Mouse (Mus musculus) CD8-positive naive resting alpha-beta T cell, adult 2 months (primary cell): ENCODE results near the gene Wdr1.
A peak's percentile ranks its signal among the peaks of the same experiment; 100 is the strongest.

Source experiments
- DNase-seq, 2 experiments: peaks; one replicate each; pipeline ENCODE4 v3.0.0; 2022; ENCODE audit warnings: low read depth in 2 of 2, low spot score in 2 of 2

Wdr1 gene

DNA sequence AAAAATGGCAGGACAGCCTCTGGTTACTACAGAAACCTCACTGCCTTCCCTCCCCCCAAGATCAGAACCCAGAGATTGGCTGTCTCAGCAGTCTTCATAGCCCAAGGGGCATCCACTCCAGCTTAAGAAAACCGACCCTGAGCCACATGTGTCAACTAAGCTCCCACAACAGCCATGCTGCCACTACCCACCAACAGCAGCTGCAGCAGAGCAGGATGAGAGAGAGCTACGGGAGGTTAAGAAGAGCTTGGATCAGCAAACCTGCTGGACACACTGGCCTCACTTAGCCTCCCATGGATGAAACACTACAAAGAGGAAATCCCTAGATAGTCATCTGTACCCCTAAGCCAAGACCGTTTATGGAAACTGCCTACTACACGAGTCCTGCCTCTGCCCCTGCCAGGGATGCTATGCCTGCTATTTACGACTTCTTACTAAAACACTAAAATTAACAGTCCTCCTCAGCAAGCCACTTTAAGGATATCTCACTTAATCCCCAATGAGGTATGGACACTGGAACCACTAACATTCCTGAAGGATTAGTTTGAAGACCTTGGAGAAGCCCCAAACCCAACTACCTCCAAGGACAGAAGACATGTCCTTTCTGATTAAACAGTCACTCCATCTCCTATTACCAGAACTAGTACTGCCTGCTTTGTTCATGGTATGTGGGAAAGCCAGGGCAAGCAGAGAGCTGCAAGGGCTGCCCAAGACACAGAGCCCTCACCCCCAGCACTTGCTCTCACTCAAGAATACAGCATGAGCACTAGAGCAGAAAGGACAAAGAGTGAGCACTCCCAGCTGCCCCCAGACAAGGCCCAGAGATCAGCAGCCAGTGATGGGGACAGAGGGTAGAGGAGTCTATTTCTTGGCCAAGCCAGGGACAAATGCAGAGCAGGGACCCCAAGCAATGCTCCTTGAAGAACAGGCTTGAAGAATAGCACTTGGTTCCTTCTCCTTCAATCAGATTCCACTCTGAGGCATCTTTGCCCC lies 18.3 kb downstream of the Wdr1 start:
- no peak for DNase-seq

DNA sequence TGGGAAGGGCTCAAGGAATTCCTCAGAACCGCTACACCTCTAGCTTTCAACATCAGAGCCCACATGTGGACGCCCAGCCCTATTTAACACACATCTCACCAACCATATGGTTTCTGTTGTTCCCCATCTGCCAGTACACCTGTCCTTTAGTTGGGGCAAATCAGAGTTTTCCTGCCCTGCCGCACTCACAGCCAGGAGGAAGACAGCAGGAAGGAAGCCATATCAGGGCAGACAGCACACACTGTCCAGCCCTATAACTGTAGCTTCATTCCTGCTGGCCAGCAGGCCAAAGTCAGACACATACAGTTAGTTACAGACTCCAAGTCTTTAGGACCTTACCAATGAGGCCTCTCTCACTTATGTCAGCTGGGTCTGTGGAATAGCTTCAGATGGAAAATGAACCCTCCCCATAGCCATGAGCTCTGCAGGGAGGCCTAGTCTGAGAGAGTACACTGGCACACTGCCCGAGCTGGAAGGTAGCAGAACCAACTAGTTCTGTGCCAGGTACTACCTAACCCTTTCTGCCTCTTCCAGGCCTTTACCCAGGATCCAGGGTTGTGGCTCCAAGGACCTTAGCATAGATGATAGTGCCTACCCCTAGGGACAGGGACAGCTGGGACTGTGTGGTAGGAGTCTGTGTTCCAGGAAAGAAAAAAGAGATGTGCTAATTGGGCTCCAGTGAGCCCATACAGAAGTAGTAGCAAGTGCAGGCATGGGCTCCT lies 19.4 kb downstream of the Wdr1 start:
- no peak for DNase-seq

DNA sequence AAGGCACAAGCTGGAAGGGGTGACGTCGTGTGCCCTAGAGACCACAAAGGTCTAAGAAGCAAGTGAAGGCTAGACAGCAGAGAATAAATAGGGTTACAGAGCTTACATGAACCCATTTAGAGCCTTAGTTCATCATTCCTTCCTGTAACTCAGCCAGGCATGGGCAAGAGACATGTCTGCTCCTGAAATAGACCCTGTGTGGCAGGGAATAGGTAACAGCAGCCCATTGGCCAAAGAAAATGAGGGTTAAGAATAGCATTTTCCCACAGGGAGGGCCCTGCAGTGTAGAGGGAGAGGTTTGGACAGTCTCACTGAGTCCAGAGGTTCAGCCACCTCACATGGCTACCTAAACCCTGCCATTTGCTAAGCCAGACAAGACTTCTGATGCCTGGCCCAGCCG lies 21.3 kb downstream of the Wdr1 start:
- no peak for DNase-seq

DNA sequence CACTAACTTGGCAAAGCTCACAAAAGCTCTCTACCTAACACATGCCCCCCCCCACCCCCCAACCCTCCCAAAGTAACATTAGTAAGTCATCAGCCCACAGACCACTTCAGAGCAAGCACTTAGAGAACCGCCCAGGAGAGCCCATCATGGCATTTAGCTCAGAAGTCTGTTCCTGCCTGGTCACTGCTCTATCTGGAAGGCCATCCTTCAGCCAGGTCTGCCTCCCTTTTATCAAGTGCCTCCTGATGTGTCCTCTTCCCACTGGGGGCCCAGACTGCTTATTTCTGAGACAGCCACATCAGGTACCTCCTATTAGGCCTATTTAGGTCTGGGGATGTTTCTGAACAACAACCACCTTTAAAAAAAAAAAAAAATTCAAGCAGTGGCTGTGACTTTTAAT lies 22.1 kb downstream of the Wdr1 start:
- DNase-seq = no peak

DNA sequence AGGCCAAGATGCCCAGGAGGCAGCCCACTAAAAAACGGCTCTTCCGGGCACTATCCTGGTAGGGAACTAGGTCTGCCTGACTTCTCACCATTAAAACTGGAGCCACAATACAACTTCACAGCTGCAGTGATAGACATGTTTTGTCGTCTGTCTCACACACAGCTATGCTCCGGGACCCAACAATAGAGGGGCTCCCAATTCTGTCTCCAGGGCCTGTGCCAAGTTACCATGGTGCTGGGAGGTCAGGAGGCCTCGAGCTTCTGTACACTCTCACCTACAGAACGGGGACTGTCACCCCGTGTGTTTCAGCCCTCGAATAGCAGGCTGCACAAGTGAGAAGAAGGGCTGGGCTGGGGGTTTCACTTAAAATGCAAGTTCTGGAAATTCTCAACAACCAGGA lies 24.5 kb downstream of the Wdr1 start:
- no peak for DNase-seq

DNA sequence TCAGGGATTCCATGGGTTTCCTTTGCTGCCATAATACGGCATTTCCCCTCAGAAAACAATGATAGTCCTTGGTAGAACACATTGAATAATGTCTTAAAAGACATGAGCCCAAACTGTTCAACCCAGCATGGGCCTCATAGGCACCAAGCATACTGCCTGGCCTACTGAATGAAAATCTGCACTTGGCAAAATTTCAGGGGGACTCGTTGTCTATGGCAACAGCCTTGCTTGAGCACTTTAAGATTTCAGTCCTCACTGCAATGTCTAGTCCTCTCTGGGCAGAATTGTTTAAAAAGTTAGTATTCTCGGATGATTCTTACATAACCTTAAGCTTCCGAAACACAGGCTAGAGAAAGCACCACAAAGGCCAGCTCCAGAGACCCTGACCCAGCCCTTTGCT lies 25.2 kb downstream of the Wdr1 start:
- no peak for DNase-seq

DNA sequence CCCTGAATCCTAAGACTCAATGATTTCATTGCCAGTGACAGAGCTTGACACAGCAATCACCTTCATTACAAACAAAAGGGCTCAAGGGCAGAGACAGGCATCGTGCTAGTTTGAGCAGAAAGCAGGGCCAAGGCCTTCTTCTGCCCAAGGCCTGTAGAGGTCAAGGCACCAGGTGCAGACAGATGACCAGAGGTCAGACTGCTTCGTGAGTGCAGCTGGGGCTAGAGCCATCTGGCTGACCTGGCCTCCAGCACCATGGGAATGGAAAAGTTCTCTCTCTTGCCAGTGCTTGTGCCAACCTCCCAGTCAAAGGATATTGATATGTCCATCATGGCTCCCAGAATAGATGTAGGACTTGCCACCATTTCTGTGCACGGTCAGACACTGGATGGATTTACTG lies 26.2 kb downstream of the Wdr1 start:
- no peak for DNase-seq

DNA sequence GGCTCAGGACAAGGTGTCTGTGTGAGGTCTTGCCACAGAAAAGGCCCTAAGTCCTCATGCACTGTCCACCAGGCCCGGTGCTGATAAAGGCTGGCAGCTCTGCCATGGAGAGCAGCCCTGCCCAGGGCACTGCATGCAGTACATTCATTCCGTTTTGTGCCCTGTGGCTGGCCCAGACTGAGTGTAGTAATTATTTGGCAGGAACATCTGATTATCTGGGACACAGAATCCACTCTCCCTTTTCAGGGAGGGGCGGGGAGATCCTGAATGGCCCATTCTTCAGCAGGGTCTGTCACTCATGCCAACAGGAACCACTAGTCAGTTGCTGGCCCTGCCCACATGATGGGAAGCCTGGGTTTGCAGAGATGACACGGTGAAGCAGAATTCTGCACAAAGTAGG lies 30.9 kb downstream of the Wdr1 start:
- no peak for DNase-seq

DNA sequence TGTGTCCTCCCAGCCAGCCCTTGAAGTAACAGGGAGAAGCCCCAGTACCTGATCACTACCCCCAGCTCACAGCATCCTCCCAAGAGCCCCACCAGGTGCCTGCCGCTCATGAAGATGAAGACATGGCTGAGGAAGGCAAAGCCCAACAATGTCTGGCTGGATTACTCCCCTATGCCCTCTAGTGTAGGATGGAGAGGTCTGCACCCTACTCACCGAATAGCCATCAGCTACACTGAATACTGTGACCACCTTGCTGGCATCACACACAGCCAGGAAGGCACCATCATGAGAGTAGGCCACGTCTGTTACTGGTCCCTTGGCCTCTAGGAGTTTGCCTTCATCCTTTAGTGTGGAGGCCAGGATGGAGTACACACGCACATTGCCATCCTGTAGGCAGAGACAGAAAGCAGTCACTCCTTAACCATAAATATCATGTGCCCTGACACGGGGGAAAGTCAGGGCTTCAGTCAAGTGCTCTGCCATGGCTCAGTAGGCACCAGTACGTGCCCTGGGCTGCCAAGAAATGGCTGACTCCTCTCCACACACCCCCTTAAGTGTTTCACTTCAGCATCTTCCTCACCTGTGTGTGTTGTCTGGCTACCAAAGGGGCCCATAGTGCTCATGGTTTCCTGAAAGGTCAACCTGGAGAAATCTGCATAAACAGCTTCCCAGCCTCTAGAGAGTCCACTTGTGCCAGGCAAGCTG lies 33.1 kb downstream of the Wdr1 start:
- no peak for DNase-seq

DNA sequence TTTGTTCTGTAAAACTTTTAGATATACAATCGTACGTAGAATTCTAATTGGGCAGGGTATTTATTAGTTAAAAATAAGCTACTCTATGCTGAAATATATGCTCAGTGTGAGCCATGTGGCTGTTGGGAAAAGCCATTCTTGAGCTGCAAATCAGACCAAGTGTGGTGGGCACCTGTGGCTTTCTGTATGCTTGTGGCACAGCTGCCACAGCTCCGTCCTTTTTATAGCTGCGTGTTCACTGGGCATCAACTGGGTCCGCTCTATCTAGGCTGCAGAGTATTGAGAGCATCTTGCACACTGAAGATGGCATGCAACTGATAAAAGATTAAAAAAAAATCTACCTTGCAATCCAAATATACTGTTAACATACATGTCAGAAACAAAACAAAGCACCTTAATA lies 40.0 kb downstream of the Wdr1 start:
- DNase-seq = no peak

DNA sequence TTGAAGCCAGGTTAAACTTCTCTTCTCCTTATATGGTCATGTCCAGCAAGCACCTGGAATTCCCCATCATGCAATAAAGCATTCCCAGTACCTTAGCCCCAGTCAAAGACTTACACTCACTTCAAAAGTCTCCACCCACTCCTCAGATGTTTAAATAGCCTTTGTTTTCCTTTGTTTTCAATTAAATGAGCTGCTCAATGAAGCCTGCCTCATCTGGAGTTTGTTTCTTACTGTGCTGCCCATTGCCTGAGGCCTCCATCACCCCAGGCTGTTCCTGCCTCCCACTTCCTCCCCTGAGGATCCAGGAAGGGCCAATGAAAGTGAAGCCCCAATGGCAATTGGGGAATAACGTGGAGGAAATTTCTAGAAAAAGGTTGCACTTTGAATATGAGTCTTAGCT lies 42.2 kb downstream of the Wdr1 start:
- DNase-seq = no peak

DNA sequence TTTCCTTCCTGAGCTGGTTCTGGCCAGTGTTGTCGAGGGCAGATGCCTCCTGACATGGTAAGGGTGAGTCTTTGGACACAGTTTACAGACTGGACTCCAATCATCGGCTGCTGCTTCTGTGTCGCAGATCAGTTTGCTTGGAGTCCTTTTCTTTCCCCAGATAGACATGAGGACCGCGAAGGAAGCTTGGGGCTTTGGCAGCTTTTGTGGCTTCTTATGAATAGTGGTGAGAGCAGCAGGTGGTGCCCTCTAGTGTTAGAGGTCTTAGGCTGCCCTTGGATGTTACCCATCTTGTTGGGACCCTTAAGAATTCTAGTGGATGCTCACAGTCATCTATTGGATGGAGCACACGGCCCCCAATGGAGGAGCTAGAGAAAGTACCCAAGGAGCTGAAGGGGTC lies 46.8 kb downstream of the Wdr1 start:
- peak; percentile 20 to 25 for DNase-seq

DNA sequence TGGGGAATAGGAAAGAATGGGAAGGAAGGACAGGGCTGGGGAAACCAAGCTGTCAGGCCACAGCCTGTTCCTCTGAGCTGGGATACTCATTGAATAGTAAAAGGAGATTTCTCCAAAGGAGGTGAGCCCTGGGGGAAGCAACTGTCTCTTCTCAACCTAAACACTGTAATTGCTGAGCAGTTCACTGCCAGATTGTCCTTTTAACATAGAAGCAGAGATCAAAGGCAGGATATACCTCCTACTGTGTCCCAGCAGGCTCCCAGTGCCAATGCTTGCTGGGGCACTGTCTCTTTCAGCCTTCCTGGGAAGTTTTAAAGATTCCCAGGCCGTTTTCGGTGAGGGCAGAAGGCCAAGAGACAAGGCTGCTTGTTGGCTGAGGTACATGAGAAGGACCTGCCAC lies 50.0 kb downstream of the Wdr1 start:
- no peak for DNase-seq

DNA sequence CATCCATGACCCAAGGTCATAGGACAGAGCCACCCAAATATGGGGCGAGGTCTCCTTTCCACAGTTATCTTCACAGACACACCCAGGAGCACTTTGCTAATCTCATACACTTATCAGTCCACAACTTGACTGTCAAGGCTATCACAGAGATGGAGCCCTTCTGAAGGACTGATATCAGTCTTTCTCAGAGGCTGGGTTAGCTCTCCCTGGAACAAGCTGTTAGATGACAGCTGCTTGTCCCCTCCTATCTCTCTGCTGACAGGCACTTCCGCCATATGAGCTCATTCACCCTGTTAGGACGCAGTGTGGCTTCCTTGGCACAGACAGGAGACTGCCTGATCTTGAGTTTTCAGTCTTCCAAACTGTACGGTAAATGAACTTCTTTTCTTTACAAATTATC lies 53.5 kb downstream of the Wdr1 start:
- DNase-seq = no peak

DNA sequence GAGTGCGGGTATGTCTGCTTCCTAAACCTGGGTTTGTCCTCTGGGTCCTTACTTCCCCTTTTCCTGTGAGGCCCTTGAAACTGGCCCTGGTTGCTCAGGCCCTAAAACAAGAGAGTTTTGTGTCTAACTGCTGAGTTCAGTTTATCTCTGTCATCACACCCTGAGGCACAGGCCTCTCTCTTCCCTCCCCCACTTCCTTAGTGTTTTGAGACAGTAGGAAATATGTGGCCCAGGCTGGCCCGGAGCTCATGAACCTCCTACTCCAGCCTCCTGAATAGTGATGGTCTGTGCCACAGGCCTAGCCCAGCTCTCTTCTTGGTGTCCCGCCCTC lies 57.6 kb downstream of the Wdr1 start:
- DNase-seq = no peak

DNA sequence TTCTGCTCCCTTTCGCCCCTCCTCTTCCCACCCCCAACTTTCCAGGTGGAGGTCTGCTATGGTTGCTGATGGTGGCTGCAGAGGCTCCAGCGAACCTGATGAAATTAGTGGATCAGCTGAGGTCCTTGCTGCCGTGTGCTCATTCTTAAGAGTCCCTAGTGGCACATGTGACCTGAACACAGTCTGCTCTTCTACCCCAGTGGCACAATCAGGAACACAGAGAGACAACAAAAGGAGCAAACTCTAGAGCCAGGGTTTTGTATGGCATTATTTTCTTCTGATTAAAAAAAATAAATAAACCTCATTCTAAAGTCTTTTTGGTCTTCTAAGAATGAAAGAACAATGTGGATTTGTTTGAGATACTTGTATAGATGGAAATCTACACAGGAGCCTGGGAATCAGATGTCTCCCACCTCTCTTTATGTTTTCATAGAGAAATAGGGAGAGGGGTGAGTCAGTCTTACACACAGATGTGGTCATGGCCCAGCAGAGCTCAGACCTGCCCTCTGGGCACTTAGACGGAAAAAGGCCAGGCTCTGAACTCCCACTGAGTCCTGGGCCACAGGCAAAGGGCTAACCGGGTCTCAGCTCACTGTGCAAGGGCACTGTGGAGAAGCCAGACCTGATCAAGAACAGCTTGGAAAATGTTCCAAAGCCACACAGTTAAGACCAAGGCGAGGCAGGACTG lies 58.1 kb downstream of the Wdr1 start:
- DNase-seq = no peak

DNA sequence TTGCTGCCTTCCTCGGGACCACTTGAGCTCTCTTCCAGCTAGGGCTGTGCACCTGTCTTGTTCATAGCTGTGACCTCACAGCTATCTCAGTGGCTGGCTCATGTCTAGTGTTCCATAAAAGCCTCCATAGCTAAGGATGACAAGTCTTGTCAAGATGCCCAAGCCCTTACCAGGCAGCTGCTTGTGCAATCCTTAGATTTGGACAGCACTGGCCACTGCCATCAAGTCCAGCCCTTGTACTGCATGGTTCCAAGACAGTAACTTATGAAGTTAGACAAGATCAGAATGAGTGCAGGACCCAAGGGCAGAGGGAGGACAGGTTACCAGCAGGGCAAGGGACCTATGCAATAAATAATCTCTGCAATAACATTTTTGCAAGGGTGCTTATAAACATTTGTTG lies 58.9 kb downstream of the Wdr1 start:
- DNase-seq = no peak

DNA sequence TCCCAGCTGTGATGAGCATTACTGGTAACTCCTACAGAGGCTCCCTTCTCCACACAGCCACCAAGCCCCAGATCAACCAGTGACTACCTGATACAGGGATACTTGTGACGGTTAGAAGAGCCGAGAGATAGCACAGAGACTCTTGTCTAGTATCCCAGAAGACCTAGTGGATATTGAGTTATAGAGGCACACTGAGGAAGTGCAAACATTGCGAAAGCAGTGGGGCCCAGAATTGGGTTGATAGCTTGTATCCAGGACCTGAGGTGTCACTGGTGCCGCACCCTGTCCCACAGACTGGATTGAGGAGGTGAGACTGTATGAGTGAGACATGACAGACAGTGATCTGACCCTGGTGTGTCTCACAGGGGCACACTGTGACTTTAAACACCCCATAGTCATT lies 60.0 kb downstream of the Wdr1 start, which contains the start of gene Slc2a9:
TSS of gene Slc2a9 (minus strand) at position 152 of the 400 bp plus-strand sequence.
- no peak for DNase-seq

DNA sequence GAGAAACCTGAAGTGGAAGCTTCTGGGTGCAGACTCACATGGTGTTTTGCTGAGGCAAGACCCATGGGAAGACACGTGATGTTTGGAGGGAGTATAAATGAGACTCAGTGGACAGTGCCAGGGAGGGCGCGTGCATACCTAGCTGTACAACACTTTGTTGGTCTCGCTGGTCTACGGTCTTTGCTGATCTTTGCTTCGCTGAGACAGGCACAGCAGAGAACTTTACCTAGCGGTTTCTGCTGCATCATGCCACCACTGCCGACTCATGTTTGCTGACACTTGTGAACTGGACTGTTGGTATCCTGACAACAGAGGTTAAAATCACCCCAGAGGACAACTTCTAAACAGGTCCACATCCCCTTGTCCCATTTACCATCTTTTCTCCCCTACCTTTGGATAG lies 63.0 kb downstream of the Wdr1 start:
- DNase-seq = no peak

DNA sequence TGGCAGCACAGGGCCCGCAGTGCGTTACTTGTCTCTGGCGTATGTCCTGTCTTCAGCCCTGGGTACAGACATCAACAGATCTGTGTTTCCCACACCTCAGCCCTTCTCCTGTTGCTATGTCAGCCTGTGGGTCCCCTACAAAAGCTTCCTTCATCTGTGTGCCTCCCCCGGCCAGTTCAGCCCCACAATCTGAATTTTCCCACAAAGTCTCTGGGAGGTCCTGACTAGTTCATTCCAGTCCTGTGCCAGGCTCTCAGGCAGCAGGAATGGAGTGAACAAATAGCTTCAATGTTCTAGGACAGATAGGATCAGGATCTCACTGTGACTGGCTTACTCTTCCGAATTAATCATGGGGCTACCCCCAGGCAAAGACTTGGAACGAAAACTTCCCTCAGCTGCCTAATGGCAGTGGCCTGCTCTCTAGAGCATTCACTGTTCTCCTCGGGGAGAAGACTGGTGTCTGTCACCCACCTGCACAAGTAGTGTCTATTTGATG lies 63.7 kb downstream of the Wdr1 start:
- no peak for DNase-seq

DNA sequence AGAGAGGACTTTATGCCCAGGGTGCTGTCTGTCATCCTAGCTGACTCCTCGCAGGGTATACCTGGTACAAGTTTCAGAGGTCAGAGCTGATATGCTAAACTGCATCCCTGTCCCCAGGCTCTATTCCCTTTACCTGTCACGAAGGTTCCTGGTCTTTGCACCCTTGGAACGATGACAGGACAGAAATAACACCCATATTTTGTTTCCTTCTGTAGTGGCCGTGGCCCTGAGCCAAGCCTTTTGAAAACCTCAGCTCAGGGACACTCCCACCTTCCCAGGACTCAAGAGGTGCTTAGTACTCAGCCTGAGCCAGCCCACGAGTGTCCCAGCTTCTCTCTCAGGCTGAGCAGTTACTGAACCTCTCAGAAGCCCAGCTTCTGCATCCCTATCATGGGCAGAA lies 64.5 kb downstream of the Wdr1 start:
- DNase-seq = no peak
